Mouse (Mus musculus) liver, adult 2 months (tissue): ENCODE measurements around the gene Cish.

Experiments
- CTCF ChIP-seq: fragments of 200-500 bp; IDR thresholded peaks from 2 replicates; pipeline ENCODE4 v1.5.1; 2011; ENCODE audit warnings: low read depth, low read length, control low read depth
- POLR2A ChIP-seq: fragments of 200-500 bp; IDR thresholded peaks from 2 replicates; pipeline ENCODE4 v1.6.1; 2011; ENCODE audit warnings: low read length, control low read depth; ENCODE audit not compliant: insufficient read depth; ENCODE audit errors: extremely low read depth

- TF ChIP-seq CTCF (no peak), POLR2A (no peak)
These were observed 36.3 kb upstream of the Cish start for GRCm38 (mm10) chr9:107259571-107259970.
